29 mouse cellular contexts compared by ENCODE assay signal in genomic region chr12:21161841-21162240, GRCm38 (mm10).
DNase-seq lines count a peak whose midpoint lies in the region; ATAC-seq and TF ChIP-seq lines count a peak whose summit lies in the region.
"Had no signal": no experiment of that assay in that cellular context is flagged by ENCODE, and none has a peak within 500 bp of the region (broad histone marks: within the 10 kb centered on the region; RNA-seq: fewer than 3 reads in every experiment).

No protein-coding gene starts in this region.

- no peaks in the 10 kb centered on the region for H3K27me3 ChIP-seq in stomach, embryonic 15.5 days (replicated peaks)
- H3K27me3 ChIP-seq in stomach, postnatal 0 days (ENCODE audit: control insufficient read depth, insufficient read depth, low read length), result no peaks in the 10 kb centered on the region
- H3K27me3 ChIP-seq in liver, embryonic 15.5 days, result no peaks in the 10 kb centered on the region
- H3K27me3 ChIP-seq in intestine, embryonic 16.5 days (replicated peaks; ENCODE audit: control insufficient read depth, insufficient read depth, low read length), result no peaks in the 10 kb centered on the region
- H3K27me3 ChIP-seq: CH12.LX; forebrain, embryonic 15.5 days; heart, embryonic 15.5 days; limb, embryonic 12.5 days; megakaryocyte, embryonic 14.5 days had no signal

- no peak overlapping the region for H3K4me2 ChIP-seq in stomach, embryonic 15.5 days
- H3K4me2 ChIP-seq in stomach, postnatal 0 days (replicated peaks; ENCODE audit: low read depth), result no peak overlapping the region
- H3K4me2 ChIP-seq in liver, embryonic 15.5 days, result no peak overlapping the region
- H3K4me2 ChIP-seq in intestine, embryonic 16.5 days (ENCODE audit: low read depth, low read length), result no peak overlapping the region
- H3K4me2 ChIP-seq: forebrain, embryonic 15.5 days; heart, embryonic 15.5 days; hindbrain, embryonic 14.5 days; limb, embryonic 12.5 days had no signal

- DNase-seq in stomach, postnatal 0 days (ENCODE audit: low spot score), result no peak
- DNase-seq in retina, postnatal 1 day, result peak; percentile 54
- DNase-seq in lung, postnatal 25 days (ENCODE audit: low spot score), result no peak
- DNase-seq in thymus, postnatal 0 days (ENCODE audit: low spot score), result no peak
- DNase-seq: adrenal gland, postnatal 10 days; B cell, adult 2 months; cerebellum, adult 9-11 months; gastrocnemius, postnatal 10 days; heart, postnatal 36 days; kidney, adult 2 months; kidney, postnatal 10 days; lung, adult 2 months; lung, postnatal 14 days; midbrain, embryonic 14.5 days; right cerebral cortex, postnatal 25 days; thymus, adult 18-20 months had no signal

- H3K4me1 ChIP-seq in stomach, embryonic 15.5 days, result peaks cover 36% of the 10 kb centered on the region; the same call in 1 of the 2 replicates
- peaks cover 10% of the 10 kb centered on the region for H3K4me1 ChIP-seq in stomach, postnatal 0 days (replicated peaks; ENCODE audit: control insufficient read depth, insufficient read depth)
- H3K4me1 ChIP-seq in liver, embryonic 15.5 days (replicated peaks), result peaks cover 55% of the 10 kb centered on the region
- H3K4me1 ChIP-seq in intestine, embryonic 16.5 days (ENCODE audit: control insufficient read depth, insufficient read depth, low read length), result peaks cover 33% of the 10 kb centered on the region

- no peak for TF ChIP-seq EP300 in stomach, postnatal 0 days (optimal IDR thresholded peaks at IDR 0.05)

- WGBS in stomach, embryonic 15.5 days, result 82% methylated on average over 4 of the region's 4 CpGs
- 87% methylated on average over 4 of the region's 4 CpGs for WGBS in stomach, postnatal 0 days
- WGBS in liver, embryonic 15.5 days (ENCODE audit: insufficient replicate concordance), result 29% methylated on average over 4 of the region's 4 CpGs
- WGBS in intestine, embryonic 16.5 days, result 84% methylated on average over 4 of the region's 4 CpGs

- no peak overlapping the region for H3K27ac ChIP-seq in stomach, embryonic 15.5 days
- no peak overlapping the region for H3K27ac ChIP-seq in stomach, postnatal 0 days (replicated peaks)
- H3K27ac ChIP-seq in liver, embryonic 15.5 days (replicated peaks), result peak overlapping the region; percentile 39; the same call in 1 of the 2 replicates
- H3K27ac ChIP-seq in intestine, embryonic 16.5 days (ENCODE audit: low read length), result no peak overlapping the region
- H3K27ac ChIP-seq: forebrain, embryonic 15.5 days; heart, embryonic 15.5 days; hindbrain, embryonic 14.5 days; limb, embryonic 12.5 days had no signal

- TF ChIP-seq CTCF in stomach, postnatal 0 days (IDR thresholded peaks at IDR 0.05; ENCODE audit: low read depth), result no peak

- H3K9me3 ChIP-seq in stomach, embryonic 15.5 days, result no peaks in the 10 kb centered on the region
- H3K9me3 ChIP-seq in stomach, postnatal 0 days (ENCODE audit: control insufficient read depth, low read length), result no peaks in the 10 kb centered on the region
- no peaks in the 10 kb centered on the region for H3K9me3 ChIP-seq in liver, embryonic 15.5 days (replicated peaks)
- no peaks in the 10 kb centered on the region for H3K9me3 ChIP-seq in intestine, embryonic 16.5 days (ENCODE audit: control insufficient read depth, low read length)
- H3K9me3 ChIP-seq: forebrain, embryonic 15.5 days; heart, embryonic 15.5 days; limb, embryonic 12.5 days had no signal

- ATAC-seq in stomach, embryonic 15.5 days (ENCODE audit: insufficient read depth, low FRiP score, low read depth), result 0 out of 2 replicates have a peak, but pooled peaks have one; percentile 33
- no peak for ATAC-seq in stomach, postnatal 0 days (ENCODE audit: low FRiP score, low TSS enrichment)
- peak; percentile 80 for ATAC-seq in erythroid progenitor cell, adult 5-6 weeks (replicated peaks; ENCODE audit: low FRiP score, poor library complexity, severe bottlenecking)
- ATAC-seq in liver, embryonic 15.5 days (ENCODE audit: insufficient read depth), result peak; percentile 77
- ATAC-seq in intestine, embryonic 16.5 days, result no peak
- ATAC-seq: activated CD4-positive, CD25-positive, alpha-beta regulatory T cell, adult 4 months; forebrain, embryonic 15.5 days; inflammation-experienced regulatory T-cells, adult 6 months had no signal

- H3K4me3 ChIP-seq in stomach, embryonic 15.5 days (replicated peaks), result no peak overlapping the region
- H3K4me3 ChIP-seq in stomach, postnatal 0 days (ENCODE audit: low read depth, low read length), result no peak overlapping the region
- no peak overlapping the region for H3K4me3 ChIP-seq in liver, embryonic 15.5 days (replicated peaks)
- H3K4me3 ChIP-seq in intestine, embryonic 16.5 days (ENCODE audit: low read length), result no peak overlapping the region
- H3K4me3 ChIP-seq: forebrain, embryonic 15.5 days; heart, embryonic 15.5 days; limb, embryonic 12.5 days had no signal

- no peak overlapping the region for H3K9ac ChIP-seq in stomach, embryonic 15.5 days
- H3K9ac ChIP-seq in stomach, postnatal 0 days (ENCODE audit: low read length), result no peak overlapping the region
- H3K9ac ChIP-seq in liver, embryonic 15.5 days, result no peak overlapping the region
- H3K9ac ChIP-seq in intestine, embryonic 16.5 days (ENCODE audit: low read depth, low read length), result no peak overlapping the region
- H3K9ac ChIP-seq: forebrain, embryonic 15.5 days; heart, embryonic 15.5 days; hindbrain, embryonic 14.5 days; limb, embryonic 12.5 days had no signal

- H3K36me3 ChIP-seq in stomach, embryonic 15.5 days, result no peaks in the 10 kb centered on the region
- no peaks in the 10 kb centered on the region for H3K36me3 ChIP-seq in stomach, postnatal 0 days (ENCODE audit: control insufficient read depth, insufficient read depth, low read length)
- H3K36me3 ChIP-seq in liver, embryonic 15.5 days (replicated peaks), result no peaks in the 10 kb centered on the region
- no peaks in the 10 kb centered on the region for H3K36me3 ChIP-seq in intestine, embryonic 16.5 days (ENCODE audit: control insufficient read depth, insufficient read depth, low read length)
- H3K36me3 ChIP-seq: forebrain, embryonic 15.5 days; G1E; heart, embryonic 15.5 days had no signal

Comparison
In these comparisons a context has a peak if more than half of its experiments do, and no peak if none do; other contexts are left out.
1. ATAC-seq: peak in stomach, embryonic 15.5 days (single experiment), erythroid progenitor cell, adult 5-6 weeks (single experiment) and liver, embryonic 15.5 days (single experiment); none in stomach, postnatal 0 days (single experiment) and intestine, embryonic 16.5 days (single experiment).